Mouse (Mus musculus) lung, postnatal 0 days (tissue): ENCODE measurements around the gene Ppia.

Source experiments
- CTCF ChIP-seq: IDR thresholded peaks from 2 replicates; pipeline ENCODE4 v1.5.1; 2016; ENCODE audit warnings: antibody characterized with exemption, mild to moderate bottlenecking
- EP300 ChIP-seq: IDR thresholded peaks from 2 replicates; pipeline ENCODE4 v1.6.1; 2016; ENCODE audit warnings: antibody characterized with exemption, mild to moderate bottlenecking, control low read depth

GRCm38 (mm10) chr11:6418751-6419150 lies 3.5 kb downstream of the Ppia start:
- TF ChIP-seq CTCF (no peak), EP300 (no peak)
